ENCODE assay signal across 8 mouse cellular contexts in genomic region chr17:47359964-47360363, GRCm38 (mm10). TPM values are rescaled to one million over a fixed set of nuclear protein-coding genes. Genes with fewer than 3 reads are reported as not detected.
DNase-seq lines count a peak whose midpoint lies in the region; ATAC-seq and TF ChIP-seq lines count a peak whose summit lies in the region.

No protein-coding gene starts in this region.

- H3K4me3 ChIP-seq in midbrain, embryonic 14.5 days (replicated peaks; ENCODE audit: low read depth, low read length): no peak overlapping the region
- H3K4me3 ChIP-seq in midbrain, embryonic 15.5 days: no peak overlapping the region
- H3K4me3 ChIP-seq in layer of hippocampus, adult 2 months: no peak overlapping the region

- H3K9me3 ChIP-seq in midbrain, embryonic 14.5 days (ENCODE audit: control insufficient read depth, low read length): no peaks in the 10 kb centered on the region
- no peaks in the 10 kb centered on the region for H3K9me3 ChIP-seq in midbrain, embryonic 15.5 days

- DNase-seq in cerebellum, postnatal 10 days: peak; percentile 65 to 67
- DNase-seq in midbrain, embryonic 14.5 days: peak; percentile 56
- peak; percentile 19 to 66 for DNase-seq in cerebellum, postnatal 25 days
- peak; percentile 9 to 47 for DNase-seq in layer of hippocampus, adult 2 months (ENCODE audit: low spot score in 2 of 2)
- peak; percentile 70 for DNase-seq in naive thymus-derived CD4-positive, alpha-beta T cell, adult 2 months (ENCODE audit: low read depth)
- DNase-seq in thymus, postnatal 36 days: peak; percentile 52 to 55

- no peak overlapping the region for H3K27ac ChIP-seq in midbrain, embryonic 14.5 days (replicated peaks; ENCODE audit: low read depth, low read length)
- H3K27ac ChIP-seq in midbrain, embryonic 15.5 days: no peak overlapping the region
- no peak overlapping the region for H3K27ac ChIP-seq in layer of hippocampus, adult 2 months

- peak; percentile 80 for TF ChIP-seq CTCF in layer of hippocampus, adult 2 months (conservative IDR thresholded peaks at IDR 0.05)

- H3K4me2 ChIP-seq in midbrain, embryonic 14.5 days (ENCODE audit: low read length): no peak overlapping the region
- H3K4me2 ChIP-seq in midbrain, embryonic 15.5 days: no peak overlapping the region

- no peaks in the 10 kb centered on the region for H3K4me1 ChIP-seq in midbrain, embryonic 14.5 days (ENCODE audit: control insufficient read depth, insufficient read depth, low read length)
- H3K4me1 ChIP-seq in midbrain, embryonic 15.5 days: no peaks in the 10 kb centered on the region

- peaks cover 48% of the 10 kb centered on the region for H3K36me3 ChIP-seq in midbrain, embryonic 14.5 days (ENCODE audit: control insufficient read depth, insufficient read depth, low read length)
- H3K36me3 ChIP-seq in midbrain, embryonic 15.5 days (replicated peaks): peaks cover 25% of the 10 kb centered on the region; the same call in 1 of the 2 replicates

- WGBS in midbrain, embryonic 14.5 days: 36% methylated on average over 6 of the region's 6 CpGs
- WGBS in midbrain, embryonic 15.5 days: 39% methylated on average over 6 of the region's 6 CpGs

- ATAC-seq in cerebellum, adult (ENCODE audit: insufficient number of reproducible peaks, low FRiP score, low TSS enrichment): no peak
- no peak for ATAC-seq in midbrain, embryonic 14.5 days (ENCODE audit: low FRiP score, low TSS enrichment)
- ATAC-seq in midbrain, embryonic 15.5 days (replicated peaks): no peak

- no peak overlapping the region for H3K9ac ChIP-seq in midbrain, embryonic 14.5 days (replicated peaks; ENCODE audit: low read length)
- no peak overlapping the region for H3K9ac ChIP-seq in midbrain, embryonic 15.5 days

- H3K27me3 ChIP-seq in midbrain, embryonic 14.5 days (ENCODE audit: control insufficient read depth, insufficient read depth, low read length): no peaks in the 10 kb centered on the region
- no peaks in the 10 kb centered on the region for H3K27me3 ChIP-seq in midbrain, embryonic 15.5 days (replicated peaks)

RNA-seq across cellular contexts. Expression of gene Mrps10, which starts 8.7 kb away (rescaled TPM):
- polyA plus RNA-seq in midbrain, embryonic 14.5 days (2014; fragmentation: Nextera tagmentation; extraction: Ambion mirVana): 79.6 and 83.3 TPM in 2 replicates
- 73.1 and 73.2 TPM in 2 replicates for polyA plus RNA-seq in midbrain, embryonic 15.5 days (2015; fragmentation: Nextera tagmentation; extraction: Ambion mirVana)
- 10 to 100 TPM; 28.3 to 30.1 TPM for total RNA-seq in layer of hippocampus, adult 2 months (2021)

RNA-seq across cellular contexts. Expression of gene Guca1b, which starts 25.2 kb away (rescaled TPM):
- polyA plus RNA-seq in midbrain, embryonic 14.5 days (2014; fragmentation: Nextera tagmentation; extraction: Ambion mirVana): 0.30 and 0.69 TPM in 2 replicates
- polyA plus RNA-seq in midbrain, embryonic 15.5 days (2015; fragmentation: Nextera tagmentation; extraction: Ambion mirVana): 0.30 and 0.57 TPM in 2 replicates
- 1 to 10 TPM; 1.7 to 2.2 TPM for total RNA-seq in layer of hippocampus, adult 2 months (2021)

RNA-seq across cellular contexts. Expression of gene Guca1a, which starts 40.4 kb away (rescaled TPM):
- polyA plus RNA-seq in midbrain, embryonic 14.5 days (2014; fragmentation: Nextera tagmentation; extraction: Ambion mirVana): 0.26 and 0.50 TPM in 2 replicates
- 0.60 and 0.92 TPM in 2 replicates for polyA plus RNA-seq in midbrain, embryonic 15.5 days (2015; fragmentation: Nextera tagmentation; extraction: Ambion mirVana)
- under 1 TPM; 0.44 to 0.71 TPM for total RNA-seq in layer of hippocampus, adult 2 months (2021)
